Mouse (Mus musculus): ENCODE results near the gene Inpp4b. TPM values are rescaled to one million over a fixed set of nuclear protein-coding genes. Genes with fewer than 3 reads are reported as not detected.
"Not testable (repeated sequence)": the region's sequence is repeated elsewhere in the genome, so short reads cannot be mapped to it uniquely, and the experiment has no call there.

Gene Inpp4b
- polyA plus RNA-seq, 1 experiment: 1.9 TPM

DNA sequence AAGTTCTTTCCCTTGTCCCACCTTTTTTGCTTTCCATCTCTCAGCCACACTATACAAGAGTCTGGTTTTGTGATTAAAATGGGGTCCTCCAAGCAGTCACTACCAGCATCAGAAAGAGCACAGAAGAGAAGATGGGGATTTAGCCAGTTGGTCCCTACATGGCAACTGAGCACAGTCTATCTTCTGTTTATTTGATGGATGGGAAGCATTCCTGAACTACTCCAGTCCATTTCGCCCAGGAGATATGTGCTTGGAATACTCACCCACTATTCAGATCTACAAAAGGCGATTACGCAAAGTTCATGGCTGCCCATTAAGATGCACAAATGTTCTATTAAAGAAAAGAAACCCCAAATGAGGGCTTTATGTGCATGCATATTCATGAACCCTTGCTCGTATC, 661.8 kb downstream of the Inpp4b start:
- TF ChIP-seq CTCF (conservative IDR thresholded peaks at IDR 0.05; ENCODE audit: insufficient read depth, insufficient read length, low read depth, low read length) (no peak), POLR2A (IDR thresholded peaks at IDR 0.05; ENCODE audit: low read depth, low read length) (no peak)
- H3K4me3 ChIP-seq (ENCODE audit: insufficient read depth, low read depth, low read length): no peak overlapping the region
- DNase-seq: no peak
- no peaks in the 10 kb centered on the region for H3K36me3 ChIP-seq (ENCODE audit: control insufficient read depth, insufficient read depth, low read length)
- 90% methylated on average over 4 of the region's 4 CpGs for WGBS
- no peak overlapping the region for H3K27ac ChIP-seq (ENCODE audit: insufficient read depth, low read depth, low read length)
- H3K4me1 ChIP-seq (ENCODE audit: control insufficient read depth, insufficient read depth, low read length): no peaks in the 10 kb centered on the region
- no peaks in the 10 kb centered on the region for H3K27me3 ChIP-seq (replicated peaks; ENCODE audit: control insufficient read depth, insufficient read depth, low read length)

DNA sequence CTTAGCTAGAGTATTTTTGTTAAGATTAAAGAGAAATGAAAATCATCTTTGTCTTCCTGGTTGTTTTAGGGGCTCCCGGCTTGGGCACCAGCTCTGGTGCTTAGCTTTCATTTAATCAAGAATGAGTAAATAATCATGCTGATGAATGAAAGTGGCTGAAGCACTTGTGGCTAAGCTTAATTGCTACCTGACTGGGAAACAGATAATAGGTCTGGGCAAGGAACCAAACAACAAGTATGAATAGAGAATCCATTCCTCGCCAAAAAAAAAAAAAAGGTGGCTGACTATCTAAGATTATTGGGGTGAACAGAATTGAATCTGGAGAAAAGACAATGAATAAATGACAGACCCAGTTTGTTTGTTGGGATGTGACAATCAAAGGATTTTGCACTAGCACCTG, 663.1 kb downstream of the Inpp4b start:
- Histone ChIP-seq H3K4me3 (ENCODE audit: insufficient read depth, low read depth, low read length) (no peak overlapping the region), H3K4me1 (ENCODE audit: control insufficient read depth, insufficient read depth, low read length) (no peaks in the 10 kb centered on the region), H3K27me3 (replicated peaks; ENCODE audit: control insufficient read depth, insufficient read depth, low read length) (no peaks in the 10 kb centered on the region), H3K27ac (ENCODE audit: insufficient read depth, low read depth, low read length) (no peak overlapping the region), H3K36me3 (ENCODE audit: control insufficient read depth, insufficient read depth, low read length) (no peaks in the 10 kb centered on the region)
- no peak for DNase-seq
- 87% methylated on average over 2 of the region's 2 CpGs for WGBS
- TF ChIP-seq CTCF (conservative IDR thresholded peaks at IDR 0.05; ENCODE audit: insufficient read depth, insufficient read length, low read depth, low read length) (no peak), POLR2A (IDR thresholded peaks at IDR 0.05; ENCODE audit: low read depth, low read length) (no peak)

DNA sequence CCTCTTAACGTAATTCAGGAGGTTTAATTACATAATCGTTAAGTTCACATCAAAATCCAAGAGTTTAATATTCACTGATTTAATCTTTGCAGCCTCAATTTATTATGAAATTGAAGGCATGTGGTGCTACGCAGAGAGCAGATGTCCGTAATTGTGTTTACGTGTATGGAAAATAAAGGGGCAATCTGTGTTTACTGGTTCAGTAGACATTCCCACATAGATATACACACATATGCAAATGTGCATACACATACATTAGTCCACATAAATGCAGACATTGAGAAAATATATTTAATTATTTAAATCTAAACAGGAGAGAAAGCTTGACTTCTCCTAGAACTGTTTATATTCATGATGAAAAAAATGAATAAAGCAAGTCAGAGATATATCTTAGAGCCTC, 675.4 kb downstream of the Inpp4b start:
- no peak overlapping the region for H3K27ac ChIP-seq (ENCODE audit: insufficient read depth, low read depth, low read length)
- H3K36me3 ChIP-seq (ENCODE audit: control insufficient read depth, insufficient read depth, low read length): no peaks in the 10 kb centered on the region
- WGBS: 87% methylated on average over 5 of the region's 5 CpGs
- TF ChIP-seq CTCF (conservative IDR thresholded peaks at IDR 0.05; ENCODE audit: insufficient read depth, insufficient read length, low read depth, low read length) (no peak), POLR2A (IDR thresholded peaks at IDR 0.05; ENCODE audit: low read depth, low read length) (no peak)
- DNase-seq: no peak
- no peak overlapping the region for H3K4me3 ChIP-seq (ENCODE audit: insufficient read depth, low read depth, low read length)
- no peaks in the 10 kb centered on the region for H3K4me1 ChIP-seq (ENCODE audit: control insufficient read depth, insufficient read depth, low read length)
- H3K27me3 ChIP-seq (replicated peaks; ENCODE audit: control insufficient read depth, insufficient read depth, low read length): no peaks in the 10 kb centered on the region

DNA sequence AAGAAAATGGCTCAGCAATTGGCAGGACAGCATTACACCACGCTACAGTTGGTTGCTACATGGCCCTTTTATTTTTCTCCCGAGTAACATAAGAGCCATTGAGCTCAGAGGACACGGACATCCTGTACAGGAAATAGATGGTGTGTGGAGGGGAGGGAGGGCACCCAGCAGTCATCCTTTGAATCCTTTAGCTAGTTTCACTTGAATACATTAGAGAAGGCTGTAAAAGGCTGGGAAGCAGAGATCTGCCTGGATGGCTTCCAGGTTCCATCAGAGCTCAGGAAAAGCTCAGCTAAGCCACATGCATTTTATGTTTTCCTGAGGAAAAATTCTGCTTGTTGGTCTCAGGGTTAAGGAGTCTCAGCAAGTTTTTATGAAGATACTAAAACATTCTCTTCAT, 685.0 kb downstream of the Inpp4b start:
- Histone ChIP-seq H3K27me3 (replicated peaks; ENCODE audit: control insufficient read depth, insufficient read depth, low read length) (no peaks in the 10 kb centered on the region; the same call in 1 of the 2 replicates), H3K4me3 (ENCODE audit: insufficient read depth, low read depth, low read length) (no peak overlapping the region), H3K4me1 (ENCODE audit: control insufficient read depth, insufficient read depth, low read length) (peaks cover 3% of the 10 kb centered on the region; the same call in 1 of the 2 replicates), H3K36me3 (ENCODE audit: control insufficient read depth, insufficient read depth, low read length) (no peaks in the 10 kb centered on the region), H3K27ac (ENCODE audit: insufficient read depth, low read depth, low read length) (peak overlapping the region; percentile 68; the same call in 1 of the 2 replicates)
- peak; percentile 78 for DNase-seq
- 30% methylated on average over 3 of the region's 3 CpGs for whole genome bisulfite sequencing
- TF ChIP-seq POLR2A (IDR thresholded peaks at IDR 0.05; ENCODE audit: low read depth, low read length) (no peak), CTCF (conservative IDR thresholded peaks at IDR 0.05; ENCODE audit: insufficient read depth, insufficient read length, low read depth, low read length) (no peak)

DNA sequence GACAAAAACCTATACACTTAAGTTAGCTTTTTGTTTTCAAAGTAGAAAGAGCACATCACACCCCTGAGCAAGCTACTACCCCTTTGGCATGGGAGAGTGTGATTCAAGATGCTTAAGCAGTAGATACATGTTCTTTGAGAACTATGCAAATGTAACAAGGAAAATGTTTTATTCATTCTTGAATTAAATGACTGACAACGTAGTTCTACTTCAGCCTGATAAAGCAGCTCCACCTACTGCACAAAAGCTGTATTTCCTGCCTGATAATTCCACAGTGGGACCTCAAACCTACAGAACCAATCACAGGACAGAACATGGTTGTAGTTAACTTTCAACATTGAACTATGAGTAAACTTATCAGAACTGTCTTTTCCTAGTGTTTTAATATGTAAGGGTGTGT, 686.5 kb downstream of the Inpp4b start:
- Histone ChIP-seq H3K36me3 (ENCODE audit: control insufficient read depth, insufficient read depth, low read length) (no peaks in the 10 kb centered on the region), H3K4me1 (ENCODE audit: control insufficient read depth, insufficient read depth, low read length) (peaks cover 3% of the 10 kb centered on the region; the same call in 1 of the 2 replicates), H3K27me3 (replicated peaks; ENCODE audit: control insufficient read depth, insufficient read depth, low read length) (no peaks in the 10 kb centered on the region; the same call in 1 of the 2 replicates), H3K27ac (ENCODE audit: insufficient read depth, low read depth, low read length) (no peak overlapping the region), H3K4me3 (ENCODE audit: insufficient read depth, low read depth, low read length) (no peak overlapping the region)
- peak; percentile 49 for DNase-seq
- TF ChIP-seq CTCF (conservative IDR thresholded peaks at IDR 0.05; ENCODE audit: insufficient read depth, insufficient read length, low read depth, low read length) (no peak), POLR2A (IDR thresholded peaks at IDR 0.05; ENCODE audit: low read depth, low read length) (no peak)
- 9% methylated on average over 1 of the region's 1 CpGs for WGBS

DNA sequence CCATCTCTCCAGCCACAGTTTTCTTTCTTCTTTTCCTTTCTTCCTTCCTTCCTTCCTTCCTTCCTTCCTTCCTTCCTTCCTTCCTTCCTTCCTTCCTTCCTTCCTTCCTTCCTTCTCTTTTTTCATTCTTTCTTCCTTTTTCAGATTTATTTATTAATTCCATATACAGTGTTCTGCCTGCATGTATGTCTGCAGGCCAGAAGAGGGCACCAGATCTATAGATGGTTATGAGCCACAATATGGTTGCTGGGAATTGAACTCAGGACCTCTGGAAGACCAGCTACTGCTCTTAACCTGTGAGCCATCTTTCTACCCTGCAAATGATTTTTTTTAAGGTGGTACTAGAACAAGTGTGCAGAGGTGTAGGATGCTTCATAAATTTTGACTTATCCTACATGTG, 689.7 kb downstream of the Inpp4b start:
- H3K36me3 ChIP-seq (ENCODE audit: control insufficient read depth, insufficient read depth, low read length); H3K27ac ChIP-seq (ENCODE audit: insufficient read depth, low read depth, low read length); H3K4me1 ChIP-seq (ENCODE audit: control insufficient read depth, insufficient read depth, low read length); H3K4me3 ChIP-seq (ENCODE audit: insufficient read depth, low read depth, low read length); DNase-seq; H3K27me3 ChIP-seq (replicated peaks; ENCODE audit: control insufficient read depth, insufficient read depth, low read length): not testable (repeated sequence)
- TF ChIP-seq CTCF (conservative IDR thresholded peaks at IDR 0.05; ENCODE audit: insufficient read depth, insufficient read length, low read depth, low read length): peak; percentile 23; the same call in 1 of the 2 replicates

DNA sequence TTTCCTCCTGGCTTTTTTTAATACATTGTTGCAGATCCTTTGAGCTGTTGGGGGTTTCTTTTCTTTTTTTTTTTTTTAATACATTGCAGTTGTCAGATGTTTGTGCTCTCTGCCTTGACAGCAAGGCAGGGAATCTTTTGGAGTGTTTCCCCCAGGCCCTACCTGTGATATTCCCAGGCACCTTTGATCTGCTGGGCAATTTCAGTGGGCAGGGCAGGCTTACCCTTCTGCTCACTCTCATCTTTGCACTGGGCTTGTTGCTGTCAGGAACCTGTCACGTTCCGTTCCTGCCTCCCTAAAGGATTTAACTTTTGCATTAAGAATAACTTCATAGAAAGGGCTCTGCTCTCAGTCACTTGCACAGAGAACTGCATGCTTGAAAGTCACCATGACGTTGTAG, 711.7 kb downstream of the Inpp4b start:
- Histone ChIP-seq H3K4me3 (ENCODE audit: insufficient read depth, low read depth, low read length) (no peak overlapping the region), H3K36me3 (ENCODE audit: control insufficient read depth, insufficient read depth, low read length) (no peaks in the 10 kb centered on the region), H3K27me3 (replicated peaks; ENCODE audit: control insufficient read depth, insufficient read depth, low read length) (no peaks in the 10 kb centered on the region), H3K27ac (ENCODE audit: insufficient read depth, low read depth, low read length) (no peak overlapping the region), H3K4me1 (ENCODE audit: control insufficient read depth, insufficient read depth, low read length) (no peaks in the 10 kb centered on the region)
- WGBS: 77% methylated on average over 3 of the region's 3 CpGs
- no peak for TF ChIP-seq CTCF (conservative IDR thresholded peaks at IDR 0.05; ENCODE audit: insufficient read depth, insufficient read length, low read depth, low read length)
- no peak for TF ChIP-seq POLR2A (IDR thresholded peaks at IDR 0.05; ENCODE audit: low read depth, low read length)
- DNase-seq: no peak

DNA sequence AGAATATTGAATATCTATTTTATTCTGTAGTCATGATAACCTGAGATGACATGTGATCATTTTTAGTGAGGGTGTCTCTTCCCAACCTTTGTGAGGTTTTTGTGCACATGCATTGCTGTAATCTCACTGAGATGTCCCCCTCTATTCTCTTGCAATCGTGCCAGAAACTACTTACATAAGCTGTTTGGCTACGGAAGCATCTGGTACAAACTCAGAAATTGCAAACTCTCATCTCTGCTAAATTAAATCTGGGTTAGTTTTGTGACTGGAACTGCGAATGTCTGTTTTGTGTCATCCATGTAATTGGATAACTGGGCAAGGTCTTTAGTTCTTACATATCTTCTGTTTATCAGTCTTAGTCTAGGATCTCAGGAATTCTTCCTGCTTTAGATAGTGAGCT, 725.3 kb downstream of the Inpp4b start:
- H3K27me3 ChIP-seq (replicated peaks; ENCODE audit: control insufficient read depth, insufficient read depth, low read length): no peaks in the 10 kb centered on the region
- no peaks in the 10 kb centered on the region for H3K4me1 ChIP-seq (ENCODE audit: control insufficient read depth, insufficient read depth, low read length)
- no peak overlapping the region for H3K27ac ChIP-seq (ENCODE audit: insufficient read depth, low read depth, low read length)
- no peak for TF ChIP-seq CTCF (conservative IDR thresholded peaks at IDR 0.05; ENCODE audit: insufficient read depth, insufficient read length, low read depth, low read length)
- TF ChIP-seq POLR2A (IDR thresholded peaks at IDR 0.05; ENCODE audit: low read depth, low read length): no peak
- no peak for DNase-seq
- no peak overlapping the region for H3K4me3 ChIP-seq (ENCODE audit: insufficient read depth, low read depth, low read length)
- no peaks in the 10 kb centered on the region for H3K36me3 ChIP-seq (ENCODE audit: control insufficient read depth, insufficient read depth, low read length)
- 86% methylated on average over 3 of the region's 3 CpGs for WGBS
